Mouse (Mus musculus): ENCODE results near the gene Optn. TPM values are rescaled to one million over a fixed set of nuclear protein-coding genes. Genes with fewer than 3 reads are reported as not detected.

Optn gene
- polyA plus RNA-seq, 1 experiment from 2014 or later, result 17.4 TPM

GRCm38 (mm10) chr2:4985000-4985399, 78.9 kb downstream of the Optn start:
- no peak overlapping the region for H3K9ac ChIP-seq
- no peak for ATAC-seq (ENCODE audit: insufficient read depth)
- no peak overlapping the region for H3K27ac ChIP-seq (replicated peaks)
- no peaks in the 10 kb centered on the region for H3K4me1 ChIP-seq (replicated peaks)
- H3K27me3 ChIP-seq, result no peaks in the 10 kb centered on the region
- no peaks in the 10 kb centered on the region for H3K9me3 ChIP-seq (replicated peaks)
- peaks cover 12% of the 10 kb centered on the region for H3K36me3 ChIP-seq (replicated peaks)
- WGBS (ENCODE audit: insufficient replicate concordance), result 67% methylated on average over 6 of the region's 6 CpGs
- no peak overlapping the region for H3K4me3 ChIP-seq (replicated peaks)
- no peak overlapping the region for H3K4me2 ChIP-seq

- no peaks in the 10 kb centered on the region for H3K9me3 ChIP-seq (replicated peaks)
- H3K4me3 ChIP-seq (replicated peaks), result no peak overlapping the region
- H3K9ac ChIP-seq, result no peak overlapping the region
- H3K36me3 ChIP-seq (replicated peaks), result 0 out of 2 replicates have a peak, but pooled peaks cover 5% of the 10 kb centered on the region
- no peak for ATAC-seq (ENCODE audit: insufficient read depth)
- no peaks in the 10 kb centered on the region for H3K27me3 ChIP-seq
- H3K4me2 ChIP-seq, result no peak overlapping the region
- WGBS (ENCODE audit: insufficient replicate concordance), result 30% methylated on average over 5 of the region's 5 CpGs
- no peaks in the 10 kb centered on the region for H3K4me1 ChIP-seq (replicated peaks)
- no peak overlapping the region for H3K27ac ChIP-seq (replicated peaks)
Observed at GRCm38 (mm10) chr2:4983987-4984386, 79.9 kb downstream of the Optn start.

GRCm38 (mm10) chr2:4978091-4978490, 85.8 kb downstream of the Optn start:
- no peak for ATAC-seq (ENCODE audit: insufficient read depth)
- Histone ChIP-seq H3K4me1 (replicated peaks) (no peaks in the 10 kb centered on the region), H3K9me3 (replicated peaks) (no peaks in the 10 kb centered on the region), H3K4me3 (replicated peaks) (no peak overlapping the region), H3K4me2 (no peak overlapping the region), H3K27me3 (no peaks in the 10 kb centered on the region), H3K9ac (no peak overlapping the region), H3K36me3 (replicated peaks) (no peaks in the 10 kb centered on the region), H3K27ac (replicated peaks) (no peak overlapping the region)
- 48% methylated on average over 8 of the region's 8 CpGs for WGBS (ENCODE audit: insufficient replicate concordance)

- Histone ChIP-seq H3K4me1 (replicated peaks) (no peaks in the 10 kb centered on the region), H3K36me3 (replicated peaks) (no peaks in the 10 kb centered on the region), H3K9me3 (replicated peaks) (no peaks in the 10 kb centered on the region), H3K4me2 (no peak within 1 kb of the TSS), H3K4me3 (replicated peaks) (no peak within 1 kb of the TSS), H3K27me3 (no peaks in the 10 kb centered on the region), H3K27ac (replicated peaks) (no peak within 1 kb of the TSS), H3K9ac (no peak within 1 kb of the TSS)
- ATAC-seq (ENCODE audit: insufficient read depth), result no peak
- 53% methylated on average over 5 of the region's 5 CpGs for WGBS (ENCODE audit: insufficient replicate concordance)
Observed at GRCm38 (mm10) chr2:4975807-4976206, 88.0 kb downstream of the Optn start, which contains the start of gene Ucma. Gene Ucma, plus strand, starts transcription at chr2:4976122.

Other genes with a start within 250 kb of the Optn start
- gene Sephs1, start 182.5 kb downstream of the Optn start, polyA plus RNA-seq (2015; fragmentation: Nextera tagmentation; extraction: Ambion mirVana), result 25.9 and 27.9 TPM in 2 replicates
- 92.8 and 103 TPM in 2 replicates for gene Phyh, start 145.0 kb downstream of the Optn start, polyA plus RNA-seq (2015; fragmentation: Nextera tagmentation; extraction: Ambion mirVana)
- gene Ucma, start 87.9 kb downstream of the Optn start, polyA plus RNA-seq (2015; fragmentation: Nextera tagmentation; extraction: Ambion mirVana), result 0.30 TPM in 1 of 2 replicates, not detected in the other
- 28.4 and 30.0 TPM in 2 replicates for gene Mcm10, start 51.3 kb downstream of the Optn start, polyA plus RNA-seq (2015; fragmentation: Nextera tagmentation; extraction: Ambion mirVana)
- gene Ccdc3, start 73.7 kb upstream of the Optn start, polyA plus RNA-seq (2015; fragmentation: Nextera tagmentation; extraction: Ambion mirVana), result 2.8 and 3.1 TPM in 2 replicates